Mouse (Mus musculus) thymus, postnatal 25 days (tissue): ENCODE results near the gene Gm29427.

Experiments
- DNase-seq: peaks from one replicate; pipeline ENCODE4 v3.0.0; 2022

Gm29427 gene

GRCm38 (mm10) chr1:130644103-130644502 is 71.5 kb downstream of the Gm29427 start:
- DNase-seq: no peak

- no peak for DNase-seq
Observed at GRCm38 (mm10) chr1:130640967-130641366, 74.6 kb downstream of the Gm29427 start.

GRCm38 (mm10) chr1:130633761-130634410 is 81.7 kb downstream of the Gm29427 start:
- DNase-seq: peak; percentile 92

- peak; percentile 47 for DNase-seq
Observed at GRCm38 (mm10) chr1:130633316-130633715, 82.3 kb downstream of the Gm29427 start.

GRCm38 (mm10) chr1:130629521-130629920 is 86.1 kb downstream of the Gm29427 start, which contains the start of gene Zp3r:
Gene Zp3r, minus strand, starts transcription at chr1:130629621.
- DNase-seq: peak; percentile 19
